Mouse (Mus musculus): Measurements from ENCODE around the gene Nrtn. TPM values are rescaled to one million over a fixed set of nuclear protein-coding genes. Genes with fewer than 3 reads are reported as not detected.

The Nrtn gene
- 14.4 and 16.2 TPM in 2 replicates for polyA plus RNA-seq (2015; fragmentation: Nextera tagmentation; extraction: Ambion mirVana)

GRCm38 (mm10) chr17:56757416-56758123 is at the start of gene Nrtn:
Nrtn (minus strand) TSS chr17:56757530.

GRCm38 (mm10) chr17:56769950-56770349 is 12.6 kb upstream of the Nrtn start, which contains the start of gene Prr22:
Prr22 (plus strand) TSS chr17:56770250.

GRCm38 (mm10) chr17:56764474-56765354 is 7.4 kb upstream of the Nrtn start, which contains the start of gene Dus3l:
Dus3l (plus strand) TSS chr17:56764757.

GRCm38 (mm10) chr17:56717363-56718058 is 39.8 kb downstream of the Nrtn start, which contains the start of the genes Ndufa11 and Vmac:
Ndufa11 (plus strand) TSS chr17:56717767.
Vmac (minus strand) TSS chr17:56718022.

Other genes starting within 250 kb of the Nrtn start
- not detected in 2 replicates for gene Znrf4, start 245.1 kb downstream of the Nrtn start, polyA plus RNA-seq (2015; fragmentation: Nextera tagmentation; extraction: Ambion mirVana)
- gene Gm20219, start 203.1 kb downstream of the Nrtn start, polyA plus RNA-seq (2015; fragmentation: Nextera tagmentation; extraction: Ambion mirVana): not detected in 2 replicates
- gene Safb2, start 172.9 kb downstream of the Nrtn start, polyA plus RNA-seq (2015; fragmentation: Nextera tagmentation; extraction: Ambion mirVana): 29.1 and 47.8 TPM in 2 replicates
- 37.7 and 44.7 TPM in 2 replicates for gene Safb, start 172.7 kb downstream of the Nrtn start, polyA plus RNA-seq (2015; fragmentation: Nextera tagmentation; extraction: Ambion mirVana)
- gene 2410015M20Rik, start 147.8 kb downstream of the Nrtn start, polyA plus RNA-seq (2015; fragmentation: Nextera tagmentation; extraction: Ambion mirVana): 641 and 952 TPM in 2 replicates
- 2,312 and 3,349 TPM in 2 replicates for gene Rpl36, start 144.1 kb downstream of the Nrtn start, polyA plus RNA-seq (2015; fragmentation: Nextera tagmentation; extraction: Ambion mirVana)
- 66.1 and 166 TPM in 2 replicates for gene Lonp1, start 130.6 kb downstream of the Nrtn start, polyA plus RNA-seq (2015; fragmentation: Nextera tagmentation; extraction: Ambion mirVana)
- 0.98 and 2.5 TPM in 2 replicates for gene Catsperd, start 129.4 kb downstream of the Nrtn start, polyA plus RNA-seq (2015; fragmentation: Nextera tagmentation; extraction: Ambion mirVana)
- 37.1 and 48.7 TPM in 2 replicates for gene Ranbp3, start 84.2 kb downstream of the Nrtn start, polyA plus RNA-seq (2015; fragmentation: Nextera tagmentation; extraction: Ambion mirVana)
- gene Ndufa11, start 39.8 kb downstream of the Nrtn start, polyA plus RNA-seq (2015; fragmentation: Nextera tagmentation; extraction: Ambion mirVana): 563 and 594 TPM in 2 replicates
- gene Vmac, start 39.5 kb downstream of the Nrtn start, polyA plus RNA-seq (2015; fragmentation: Nextera tagmentation; extraction: Ambion mirVana): 19.4 and 35.9 TPM in 2 replicates
- 26.3 and 33.9 TPM in 2 replicates for gene Dus3l, start 7.2 kb upstream of the Nrtn start, polyA plus RNA-seq (2015; fragmentation: Nextera tagmentation; extraction: Ambion mirVana)
- 0.17 and 0.46 TPM in 2 replicates for gene Prr22, start 12.7 kb upstream of the Nrtn start, polyA plus RNA-seq (2015; fragmentation: Nextera tagmentation; extraction: Ambion mirVana)
- 2.0 and 3.3 TPM in 2 replicates for gene Rfx2, start 73.5 kb upstream of the Nrtn start, polyA plus RNA-seq (2015; fragmentation: Nextera tagmentation; extraction: Ambion mirVana)
- gene Acsbg2, start 116.9 kb upstream of the Nrtn start, polyA plus RNA-seq (2015; fragmentation: Nextera tagmentation; extraction: Ambion mirVana): not detected in 2 replicates
- gene 1700061G19Rik, start 117.9 kb upstream of the Nrtn start, polyA plus RNA-seq (2015; fragmentation: Nextera tagmentation; extraction: Ambion mirVana): 0.19 and 0.26 TPM in 2 replicates
- 13.6 and 14.1 TPM in 2 replicates for gene Mllt1, start 177.9 kb upstream of the Nrtn start, polyA plus RNA-seq (2015; fragmentation: Nextera tagmentation; extraction: Ambion mirVana)
- gene Acer1, start 224.6 kb upstream of the Nrtn start, polyA plus RNA-seq (2015; fragmentation: Nextera tagmentation; extraction: Ambion mirVana): not detected in 2 replicates
- 117 and 163 TPM in 2 replicates for gene Clpp, start 232.8 kb upstream of the Nrtn start, polyA plus RNA-seq (2015; fragmentation: Nextera tagmentation; extraction: Ambion mirVana)
- gene Alkbh7, start 239.8 kb upstream of the Nrtn start, polyA plus RNA-seq (2015; fragmentation: Nextera tagmentation; extraction: Ambion mirVana): 112 TPM in 2 replicates
- 4.4 and 7.9 TPM in 2 replicates for gene Pspn, start 242.5 kb upstream of the Nrtn start, polyA plus RNA-seq (2015; fragmentation: Nextera tagmentation; extraction: Ambion mirVana)

All from adrenal gland, postnatal 0 days (tissue).